29 mouse cellular contexts compared by ENCODE assay signal in the genomic region with DNA sequence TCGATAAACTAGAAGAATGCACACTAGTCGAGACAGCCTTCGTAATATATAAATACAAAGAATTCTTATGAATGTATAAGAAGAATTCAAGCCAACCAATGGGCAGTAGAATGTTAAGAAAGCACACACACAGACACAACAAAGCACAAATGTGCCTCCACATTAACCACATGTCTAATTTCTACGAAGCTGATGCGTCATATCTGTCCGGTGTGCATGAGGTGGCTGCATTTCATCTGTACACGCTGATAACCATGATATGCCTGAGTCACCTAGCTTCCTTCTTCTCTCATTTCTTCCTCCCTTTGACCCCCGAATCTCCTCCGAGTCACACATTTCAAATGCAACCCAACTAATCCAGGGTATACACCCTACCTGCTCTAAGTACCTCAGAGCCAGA. TPM values are rescaled to one million over a fixed set of nuclear protein-coding genes. Genes with fewer than 3 reads are reported as not detected.
DNase-seq lines count a peak whose midpoint lies in the region; ATAC-seq and TF ChIP-seq lines count a peak whose summit lies in the region.
"Had no signal": no experiment of that assay in that cellular context is flagged by ENCODE, and none has a peak within 500 bp of the region (broad histone marks: within the 10 kb centered on the region; RNA-seq: fewer than 3 reads in every experiment).

No protein-coding gene starts in this region.

- no peaks in the 10 kb centered on the region for H3K27me3 ChIP-seq in intestine, postnatal 0 days (replicated peaks; ENCODE audit: control insufficient read depth, insufficient read depth, low read length)
- no peaks in the 10 kb centered on the region for H3K27me3 ChIP-seq in intestine, embryonic 15.5 days (replicated peaks)
- H3K27me3 ChIP-seq in kidney, embryonic 16.5 days (ENCODE audit: insufficient read depth, low read length) = peaks cover under 1% of the 10 kb centered on the region; the same call in 1 of the 2 replicates
- H3K27me3 ChIP-seq in forebrain, embryonic 14.5 days (replicated peaks; ENCODE audit: control insufficient read depth, insufficient read depth, low read length) = no peaks in the 10 kb centered on the region
- H3K27me3 ChIP-seq in hindbrain, postnatal 0 days (ENCODE audit: insufficient read depth, low read length) = no peaks in the 10 kb centered on the region
- H3K27me3 ChIP-seq: CH12.LX; embryonic facial prominence, embryonic 12.5 days; forebrain, embryonic 12.5 days; hindbrain, embryonic 15.5 days; midbrain, embryonic 13.5 days; neural tube, embryonic 12.5 days; stomach, embryonic 15.5 days had no signal

- H3K4me1 ChIP-seq in intestine, postnatal 0 days (replicated peaks; ENCODE audit: control insufficient read depth, insufficient read depth, low read length) = peaks cover 8% of the 10 kb centered on the region; the same call in 1 of the 2 replicates
- H3K4me1 ChIP-seq in intestine, embryonic 15.5 days (replicated peaks) = peaks cover 17% of the 10 kb centered on the region
- peaks cover 15% of the 10 kb centered on the region for H3K4me1 ChIP-seq in kidney, embryonic 16.5 days (ENCODE audit: insufficient read depth, low read length)
- H3K4me1 ChIP-seq in forebrain, embryonic 14.5 days (ENCODE audit: control insufficient read depth, insufficient read depth, low read length) = no peaks in the 10 kb centered on the region
- H3K4me1 ChIP-seq in hindbrain, postnatal 0 days (ENCODE audit: insufficient read depth, low read length) = no peaks in the 10 kb centered on the region
- H3K4me1 ChIP-seq: forebrain, embryonic 12.5 days; hindbrain, embryonic 15.5 days; midbrain, embryonic 13.5 days; neural tube, embryonic 12.5 days had no signal

- H3K4me3 ChIP-seq in intestine, postnatal 0 days (ENCODE audit: low read depth, low read length) = no peak overlapping the region
- H3K4me3 ChIP-seq in intestine, embryonic 15.5 days (replicated peaks) = no peak overlapping the region
- H3K4me3 ChIP-seq in kidney, embryonic 16.5 days (ENCODE audit: low read length) = no peak overlapping the region
- no peak overlapping the region for H3K4me3 ChIP-seq in forebrain, embryonic 14.5 days (ENCODE audit: low read depth, low read length)
- H3K4me3 ChIP-seq in hindbrain, postnatal 0 days (ENCODE audit: low read length) = no peak overlapping the region
- H3K4me3 ChIP-seq: embryonic facial prominence, embryonic 12.5 days; forebrain, embryonic 12.5 days; gastrocnemius, adult 2 months; heart, embryonic 10.5 days; hindbrain, embryonic 15.5 days; limb, embryonic 10.5 days; midbrain, embryonic 13.5 days; neural tube, embryonic 12.5 days; stomach, embryonic 15.5 days had no signal

- ATAC-seq in intestine, postnatal 0 days = peak; percentile 61
- no peak for ATAC-seq in intestine, embryonic 15.5 days
- ATAC-seq in monocyte, adult 5-6 weeks (replicated peaks; ENCODE audit: insufficient number of reproducible peaks, low FRiP score, low TSS enrichment, poor library complexity, severe bottlenecking) = 0 out of 2 replicates have a peak, but pooled peaks have one; percentile 13
- ATAC-seq in kidney, embryonic 16.5 days (ENCODE audit: low FRiP score, low TSS enrichment) = no peak
- ATAC-seq in forebrain, embryonic 14.5 days = no peak
- ATAC-seq in hindbrain, postnatal 0 days = no peak
- ATAC-seq: lung, postnatal 0 days; midbrain, embryonic 13.5 days had no signal

- DNase-seq in induced T-regulatory cell, adult 2 months (ENCODE audit: low read depth) = peak; percentile 72
- DNase-seq in layer of hippocampus, adult 8-10 months (ENCODE audit: low spot score in 2 of 2) = no peak
- no peak for DNase-seq in forebrain, embryonic 14.5 days (ENCODE audit: low spot score)
- DNase-seq in hindbrain, postnatal 0 days (ENCODE audit: low spot score) = no peak
- DNase-seq: adrenal gland, postnatal 14 days; cerebellum, adult 9-11 months; gastrocnemius, adult 2 months; kidney, adult 18-20 months; liver; retina, postnatal 1 day; right cerebral cortex, postnatal 25 days; thymus, adult 18-20 months had no signal

- H3K36me3 ChIP-seq in intestine, postnatal 0 days (ENCODE audit: control insufficient read depth, insufficient read depth) = no peaks in the 10 kb centered on the region
- no peaks in the 10 kb centered on the region for H3K36me3 ChIP-seq in intestine, embryonic 15.5 days
- no peaks in the 10 kb centered on the region for H3K36me3 ChIP-seq in kidney, embryonic 16.5 days (ENCODE audit: insufficient read depth, low read length)
- no peaks in the 10 kb centered on the region for H3K36me3 ChIP-seq in forebrain, embryonic 14.5 days (ENCODE audit: control insufficient read depth, insufficient read depth, low read length)
- H3K36me3 ChIP-seq in hindbrain, postnatal 0 days (ENCODE audit: insufficient read depth, low read length) = no peaks in the 10 kb centered on the region
- H3K36me3 ChIP-seq: embryonic facial prominence, embryonic 12.5 days; forebrain, embryonic 12.5 days; heart, embryonic 10.5 days; hindbrain, embryonic 15.5 days; limb, embryonic 10.5 days; midbrain, embryonic 13.5 days; neural tube, embryonic 12.5 days; stomach, embryonic 15.5 days had no signal

- H3K9me3 ChIP-seq in intestine, postnatal 0 days (ENCODE audit: control insufficient read depth) = no peaks in the 10 kb centered on the region
- no peaks in the 10 kb centered on the region for H3K9me3 ChIP-seq in intestine, embryonic 15.5 days
- no peaks in the 10 kb centered on the region for H3K9me3 ChIP-seq in kidney, embryonic 16.5 days (ENCODE audit: low read length)
- H3K9me3 ChIP-seq in forebrain, embryonic 14.5 days (replicated peaks; ENCODE audit: control insufficient read depth, low read length) = no peaks in the 10 kb centered on the region
- no peaks in the 10 kb centered on the region for H3K9me3 ChIP-seq in hindbrain, postnatal 0 days (ENCODE audit: low read length)
- H3K9me3 ChIP-seq: embryonic facial prominence, embryonic 12.5 days; forebrain, embryonic 12.5 days; heart, embryonic 10.5 days; hindbrain, embryonic 15.5 days; limb, embryonic 10.5 days; midbrain, embryonic 13.5 days; neural tube, embryonic 12.5 days; stomach, embryonic 15.5 days had no signal

- no peak overlapping the region for H3K9ac ChIP-seq in intestine, postnatal 0 days (ENCODE audit: low read depth, low read length)
- H3K9ac ChIP-seq in intestine, embryonic 15.5 days = no peak overlapping the region
- H3K9ac ChIP-seq in kidney, embryonic 16.5 days (replicated peaks; ENCODE audit: low read length) = no peak overlapping the region
- H3K9ac ChIP-seq in forebrain, embryonic 14.5 days (ENCODE audit: low read length) = no peak overlapping the region
- H3K9ac ChIP-seq in hindbrain, postnatal 0 days (replicated peaks; ENCODE audit: low read length) = no peak overlapping the region
- H3K9ac ChIP-seq: embryonic facial prominence, embryonic 12.5 days; forebrain, embryonic 12.5 days; hindbrain, embryonic 15.5 days; midbrain, embryonic 13.5 days; neural tube, embryonic 12.5 days; stomach, embryonic 15.5 days had no signal

- WGBS in intestine, postnatal 0 days = 84% methylated on average over 9 of the region's 9 CpGs
- 85% methylated on average over 9 of the region's 9 CpGs for WGBS in intestine, embryonic 15.5 days
- 89% methylated on average over 9 of the region's 9 CpGs for WGBS in kidney, embryonic 16.5 days
- 92% methylated on average over 9 of the region's 9 CpGs for WGBS in forebrain, embryonic 14.5 days
- whole genome bisulfite sequencing in hindbrain, postnatal 0 days = 95% methylated on average over 9 of the region's 9 CpGs

- H3K4me2 ChIP-seq in intestine, postnatal 0 days (replicated peaks; ENCODE audit: low read depth) = no peak overlapping the region
- no peak overlapping the region for H3K4me2 ChIP-seq in intestine, embryonic 15.5 days (replicated peaks)
- no peak overlapping the region for H3K4me2 ChIP-seq in kidney, embryonic 16.5 days (replicated peaks; ENCODE audit: low read depth, low read length)
- no peak overlapping the region for H3K4me2 ChIP-seq in forebrain, embryonic 14.5 days (ENCODE audit: low read length)
- no peak overlapping the region for H3K4me2 ChIP-seq in hindbrain, postnatal 0 days (ENCODE audit: low read depth, low read length)
- H3K4me2 ChIP-seq: embryonic facial prominence, embryonic 12.5 days; forebrain, embryonic 12.5 days; hindbrain, embryonic 15.5 days; midbrain, embryonic 13.5 days; neural tube, embryonic 12.5 days; stomach, embryonic 15.5 days had no signal

- no peak overlapping the region for H3K27ac ChIP-seq in intestine, postnatal 0 days (ENCODE audit: low read depth, low read length)
- no peak overlapping the region for H3K27ac ChIP-seq in intestine, embryonic 15.5 days
- no peak overlapping the region for H3K27ac ChIP-seq in kidney, embryonic 16.5 days (ENCODE audit: low read length)
- H3K27ac ChIP-seq in forebrain, embryonic 14.5 days (ENCODE audit: low read depth, low read length) = no peak overlapping the region
- no peak overlapping the region for H3K27ac ChIP-seq in hindbrain, postnatal 0 days
- H3K27ac ChIP-seq: embryonic facial prominence, embryonic 12.5 days; forebrain, embryonic 12.5 days; gastrocnemius, adult 2 months; heart, embryonic 10.5 days; hindbrain, embryonic 15.5 days; kidney, postnatal 0 days; limb, embryonic 10.5 days; macrophage; midbrain, embryonic 13.5 days; neural tube, embryonic 12.5 days; stomach, embryonic 15.5 days had no signal

- no peak for TF ChIP-seq CTCF in intestine, postnatal 0 days (IDR thresholded peaks at IDR 0.05; ENCODE audit: low read depth)
- no peak for TF ChIP-seq CTCF in hindbrain, postnatal 0 days (IDR thresholded peaks at IDR 0.05; ENCODE audit: low read depth)

RNA-seq across cellular contexts. Expression of gene Fgl2, which starts 12.5 kb away (rescaled TPM):
- polyA plus RNA-seq in intestine, postnatal 0 days (2015; fragmentation: Nextera tagmentation; extraction: Ambion mirVana) = 24.5 and 26.3 TPM in 2 replicates
- 8.6 and 11.0 TPM in 2 replicates for polyA plus RNA-seq in intestine, embryonic 15.5 days (2015; fragmentation: Nextera tagmentation; extraction: Ambion mirVana)
- 111 to 206 TPM (median 113 TPM) in 3 replicates for total RNA-seq in monocyte, adult 5-6 weeks (2017)
- 3.6 and 4.9 TPM in 2 replicates for polyA plus RNA-seq in kidney, embryonic 16.5 days (2015; fragmentation: Nextera tagmentation; extraction: Ambion mirVana)
- 1 to 10 TPM; 2.2 to 5.3 (median 3.4) TPM for total RNA-seq in layer of hippocampus, adult 8-10 months (2022)
- polyA plus RNA-seq in forebrain, embryonic 14.5 days (2014; fragmentation: Nextera tagmentation; extraction: Ambion mirVana) = 0.79 and 1.3 TPM in 2 replicates
- 3.1 and 3.4 TPM in 2 replicates for total RNA-seq in hindbrain, postnatal 0 days (2014; rRNA removed)
- 2.5 and 2.6 TPM in 2 replicates for polyA plus RNA-seq in hindbrain, postnatal 0 days (2015; fragmentation: Nextera tagmentation; extraction: Ambion mirVana)

RNA-seq across cellular contexts. Expression of gene Ccdc146, which starts 39.5 kb away (rescaled TPM):
- 0.38 and 0.44 TPM in 2 replicates for polyA plus RNA-seq in intestine, postnatal 0 days (2015; fragmentation: Nextera tagmentation; extraction: Ambion mirVana)
- 0.24 TPM in 2 replicates for polyA plus RNA-seq in intestine, embryonic 15.5 days (2015; fragmentation: Nextera tagmentation; extraction: Ambion mirVana)
- 0.10 to 0.32 TPM in 2 of 3 replicates, not detected in the other for total RNA-seq in monocyte, adult 5-6 weeks (2017)
- polyA plus RNA-seq in kidney, embryonic 16.5 days (2015; fragmentation: Nextera tagmentation; extraction: Ambion mirVana) = 0.27 TPM in 1 of 2 replicates, not detected in the other
- total RNA-seq in layer of hippocampus, adult 8-10 months (2022) = 1 to 10 TPM in 2 of 4 experiments, under 1 TPM in 2; 0.43 to 1.7 (median 0.81) TPM
- polyA plus RNA-seq in forebrain, embryonic 14.5 days (2014; fragmentation: Nextera tagmentation; extraction: Ambion mirVana) = 0.70 and 1.0 TPM in 2 replicates
- 0.14 and 0.37 TPM in 2 replicates for total RNA-seq in hindbrain, postnatal 0 days (2014; rRNA removed)
- polyA plus RNA-seq in hindbrain, postnatal 0 days (2015; fragmentation: Nextera tagmentation; extraction: Ambion mirVana) = 0.66 and 1.2 TPM in 2 replicates
- total RNA-seq: hematopoietic stem cell, adult 5-6 weeks had no signal
- polyA plus RNA-seq: embryonic facial prominence, embryonic 12.5 days; limb, embryonic 10.5 days; macrophage had no signal

RNA-seq across cellular contexts. Expression of gene Fam185a, which starts 39.8 kb away (rescaled TPM):
- 3.9 and 4.1 TPM in 2 replicates for polyA plus RNA-seq in intestine, postnatal 0 days (2015; fragmentation: Nextera tagmentation; extraction: Ambion mirVana)
- polyA plus RNA-seq in intestine, embryonic 15.5 days (2015; fragmentation: Nextera tagmentation; extraction: Ambion mirVana) = 9.7 and 10.4 TPM in 2 replicates
- 3.5 to 6.2 TPM (median 4.4 TPM) in 3 replicates for total RNA-seq in monocyte, adult 5-6 weeks (2017)
- polyA plus RNA-seq in kidney, embryonic 16.5 days (2015; fragmentation: Nextera tagmentation; extraction: Ambion mirVana) = 6.0 and 7.7 TPM in 2 replicates
- 10 to 100 TPM; 12.3 to 14.9 (median 14.8) TPM for total RNA-seq in layer of hippocampus, adult 8-10 months (2022)
- polyA plus RNA-seq in forebrain, embryonic 14.5 days (2014; fragmentation: Nextera tagmentation; extraction: Ambion mirVana) = 6.1 and 7.9 TPM in 2 replicates
- total RNA-seq in hindbrain, postnatal 0 days (2014; rRNA removed) = 11.8 and 13.2 TPM in 2 replicates
- 8.9 and 9.6 TPM in 2 replicates for polyA plus RNA-seq in hindbrain, postnatal 0 days (2015; fragmentation: Nextera tagmentation; extraction: Ambion mirVana)

Comparison
In these comparisons a context has a peak if more than half of its experiments do, and no peak if none do; other contexts are left out.
1. ATAC-seq: peak in intestine, postnatal 0 days (single experiment) and monocyte, adult 5-6 weeks (single experiment); none in intestine, embryonic 15.5 days (single experiment), kidney, embryonic 16.5 days (single experiment), forebrain, embryonic 14.5 days (single experiment) and hindbrain, postnatal 0 days (single experiment).